Mouse (Mus musculus) C2C12 (cell line): ENCODE measurements around the gene Glis3. TPM values are rescaled to one million over a fixed set of nuclear protein-coding genes. Genes with fewer than 3 reads are reported as not detected.

Experiments
- H3K27me3 ChIP-seq: one replicate; pipeline ENCODE4 v1.6.1; 2011; ENCODE audit not compliant: control insufficient read depth, insufficient read depth, insufficient read length
- H3K36me3 ChIP-seq: one replicate; pipeline ENCODE4 v1.6.1; 2011; ENCODE audit not compliant: control insufficient read depth, insufficient read depth
- H3K4me3 ChIP-seq: one replicate; pipeline ENCODE4 v1.5.1; 2011; ENCODE audit warnings: mild to moderate bottlenecking, control low read depth; ENCODE audit not compliant: poor library complexity, insufficient read depth, severe bottlenecking
- H3K79me2 ChIP-seq: one replicate; pipeline ENCODE4 v1.6.1; 2011; ENCODE audit not compliant: control insufficient read depth, insufficient read depth
- H3K79me3 ChIP-seq: one replicate; pipeline ENCODE4 v1.6.1; 2011; ENCODE audit warnings: low read depth, control low read depth
- H3ac ChIP-seq: one replicate; pipeline ENCODE3; 2011; ENCODE audit warnings: low read depth; ENCODE audit not compliant: control insufficient read depth, insufficient read length
- CEBPB ChIP-seq: IDR thresholded peaks from one replicate; pipeline ENCODE4 v1.6.1; 2011; ENCODE audit warnings: low read depth, mild to moderate bottlenecking, control low read depth, moderate library complexity
- CTCF ChIP-seq: IDR thresholded peaks from one replicate; pipeline ENCODE4 v1.5.1; 2011; ENCODE audit not compliant: control insufficient read depth, insufficient read depth, insufficient read length
- FOSL1 ChIP-seq: IDR thresholded peaks from one replicate; pipeline ENCODE4 v1.8.0; 2011; ENCODE audit warnings: mild to moderate bottlenecking, low read length; ENCODE audit not compliant: poor library complexity, insufficient read depth, severe bottlenecking
- MAX ChIP-seq: IDR thresholded peaks from one replicate; pipeline ENCODE4 v1.6.1; 2011; ENCODE audit warnings: mild to moderate bottlenecking, control low read depth
- MYOD1 ChIP-seq: IDR thresholded peaks from one replicate; pipeline ENCODE4 v1.6.1; 2011; ENCODE audit warnings: low read depth; ENCODE audit not compliant: control insufficient read depth, insufficient read length
- MYOG ChIP-seq: IDR thresholded peaks from one replicate; pipeline ENCODE4 v1.6.1; 2011; ENCODE audit not compliant: control insufficient read depth, insufficient read length; ENCODE audit errors: extremely low read depth
- USF1 ChIP-seq: IDR thresholded peaks from one replicate; pipeline ENCODE4 v1.6.1; 2011; ENCODE audit warnings: low read depth, mild to moderate bottlenecking, control low read depth, moderate library complexity
- polyA plus RNA-seq: library from polyadenylated mRNA; unstranded; fragments of >200 nt; fragmentation: generic; extraction: Trizol; gene quantifications from one replicate; pipeline ENCODE4 v1.2.1, GENCODE M21; 2012; ENCODE audit warnings: missing spikeins

The Glis3 gene
- polyA plus RNA-seq, 1 experiment: 2.9 TPM

DNA sequence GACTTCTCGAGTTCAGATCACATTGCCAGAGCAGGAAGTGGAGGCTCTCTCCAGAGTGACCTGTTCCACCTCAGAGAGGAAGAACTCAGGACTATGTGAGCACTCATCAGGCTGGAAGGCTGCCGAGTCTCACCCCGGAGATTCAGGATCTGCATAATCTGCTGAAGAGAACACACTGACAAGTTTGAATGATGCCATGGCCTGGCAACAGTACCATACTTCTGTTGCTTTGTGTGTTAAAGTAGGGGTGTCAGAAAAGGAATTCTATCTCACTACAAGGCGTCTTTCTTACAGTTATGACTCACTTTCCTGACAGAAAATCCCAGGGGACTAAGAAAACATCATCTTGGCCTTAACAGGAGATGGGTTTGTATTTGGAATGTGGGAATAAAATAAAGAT is 388.3 kb downstream of the Glis3 start:
- no peaks in the 10 kb centered on the region for H3K79me3 ChIP-seq
- no peak overlapping the region for H3K4me3 ChIP-seq
- H3K36me3 ChIP-seq: no peaks in the 10 kb centered on the region
- H3K27me3 ChIP-seq: no peaks in the 10 kb centered on the region
- TF ChIP-seq CEBPB (no peak), MYOD1 (no peak), CTCF (no peak), MYOG (no peak), FOSL1 (peak; percentile 84), USF1 (no peak), MAX (peak; percentile 51)
- H3ac ChIP-seq: no peak overlapping the region
- no peaks in the 10 kb centered on the region for H3K79me2 ChIP-seq

DNA sequence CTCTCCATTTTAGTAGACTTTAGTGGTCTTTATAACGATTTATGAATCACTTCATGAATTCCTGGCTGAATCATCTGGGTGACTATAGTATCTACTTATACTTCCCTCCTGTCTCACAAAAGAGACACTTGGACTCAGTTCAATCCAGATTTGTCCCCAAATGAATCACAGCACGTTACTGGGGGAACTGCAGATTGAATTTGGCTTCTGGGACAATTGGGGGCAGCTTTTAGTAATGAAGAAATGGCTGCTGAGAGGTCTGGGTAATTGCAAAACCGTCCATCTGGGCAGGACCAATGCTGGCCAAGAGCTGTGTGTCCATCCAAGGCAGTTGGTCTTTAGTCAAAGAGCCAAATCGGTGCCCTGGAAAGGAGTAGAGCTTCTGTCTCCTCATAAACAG is 390.4 kb downstream of the Glis3 start:
- TF ChIP-seq CTCF: no peak
- peak; percentile 88 for TF ChIP-seq FOSL1
- TF ChIP-seq MYOD1: no peak
- TF ChIP-seq MYOG: no peak
- peak; percentile 27 for TF ChIP-seq CEBPB
- no peak for TF ChIP-seq USF1
- peak; percentile 31 for TF ChIP-seq MAX
- H3K79me2 ChIP-seq: no peaks in the 10 kb centered on the region
- no peaks in the 10 kb centered on the region for H3K79me3 ChIP-seq
- no peak overlapping the region for H3ac ChIP-seq
- H3K27me3 ChIP-seq: no peaks in the 10 kb centered on the region
- no peak overlapping the region for H3K4me3 ChIP-seq
- H3K36me3 ChIP-seq: no peaks in the 10 kb centered on the region

DNA sequence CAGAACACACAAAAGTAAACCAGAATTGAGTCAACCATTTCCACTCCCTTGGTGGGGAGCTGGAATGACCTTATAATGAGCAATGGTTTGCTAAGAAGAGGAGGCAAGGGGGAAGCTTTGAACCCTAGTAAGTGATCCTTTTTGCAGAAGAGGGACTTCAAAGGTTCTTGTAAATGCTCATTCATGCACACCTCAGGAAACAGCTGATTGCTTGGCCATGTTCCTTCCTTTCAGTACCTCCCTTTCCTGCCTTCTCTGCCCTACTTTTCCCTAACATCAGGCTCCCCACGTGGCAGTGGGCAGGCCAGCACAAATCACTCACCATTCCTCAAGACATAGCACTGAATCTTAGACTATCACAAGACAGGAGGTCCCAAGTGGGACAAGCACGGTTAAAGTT is 392.4 kb downstream of the Glis3 start:
- Histone ChIP-seq H3K79me3 (no peaks in the 10 kb centered on the region), H3K79me2 (no peaks in the 10 kb centered on the region), H3ac (no peak overlapping the region), H3K27me3 (no peaks in the 10 kb centered on the region), H3K4me3 (no peak overlapping the region), H3K36me3 (no peaks in the 10 kb centered on the region)
- no peak for TF ChIP-seq MAX
- TF ChIP-seq USF1: no peak
- TF ChIP-seq CEBPB: no peak
- TF ChIP-seq FOSL1: no peak
- TF ChIP-seq CTCF: no peak
- TF ChIP-seq MYOD1: no peak
- no peak for TF ChIP-seq MYOG

DNA sequence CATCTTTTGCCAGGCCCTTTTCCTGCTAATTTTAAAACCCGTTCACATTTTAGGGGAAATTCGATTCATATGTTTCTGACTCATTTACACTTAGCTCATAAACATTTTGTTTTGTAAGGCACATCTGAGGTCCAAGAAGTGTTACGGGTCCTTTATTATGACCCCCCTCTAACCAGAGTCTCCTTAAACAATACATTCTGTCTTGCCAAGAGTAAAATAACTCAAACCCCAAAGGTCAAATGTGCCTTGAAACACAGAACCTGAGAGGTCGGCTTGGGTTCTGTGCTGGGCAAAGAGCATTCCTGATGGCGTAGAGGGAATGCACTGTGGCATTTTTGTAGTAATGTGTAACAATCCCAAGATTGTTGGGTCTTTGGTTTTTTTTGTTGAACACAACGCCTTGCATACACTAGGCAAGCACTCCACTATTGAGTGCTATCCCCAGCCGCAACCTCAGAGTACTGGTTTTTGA is 395.7 kb downstream of the Glis3 start:
- Histone ChIP-seq H3K27me3 (no peaks in the 10 kb centered on the region), H3K4me3 (no peak overlapping the region), H3K36me3 (no peaks in the 10 kb centered on the region), H3K79me3 (no peaks in the 10 kb centered on the region), H3K79me2 (no peaks in the 10 kb centered on the region), H3ac (no peak overlapping the region)
- TF ChIP-seq MYOG: no peak
- TF ChIP-seq MYOD1: peak; percentile 4

DNA sequence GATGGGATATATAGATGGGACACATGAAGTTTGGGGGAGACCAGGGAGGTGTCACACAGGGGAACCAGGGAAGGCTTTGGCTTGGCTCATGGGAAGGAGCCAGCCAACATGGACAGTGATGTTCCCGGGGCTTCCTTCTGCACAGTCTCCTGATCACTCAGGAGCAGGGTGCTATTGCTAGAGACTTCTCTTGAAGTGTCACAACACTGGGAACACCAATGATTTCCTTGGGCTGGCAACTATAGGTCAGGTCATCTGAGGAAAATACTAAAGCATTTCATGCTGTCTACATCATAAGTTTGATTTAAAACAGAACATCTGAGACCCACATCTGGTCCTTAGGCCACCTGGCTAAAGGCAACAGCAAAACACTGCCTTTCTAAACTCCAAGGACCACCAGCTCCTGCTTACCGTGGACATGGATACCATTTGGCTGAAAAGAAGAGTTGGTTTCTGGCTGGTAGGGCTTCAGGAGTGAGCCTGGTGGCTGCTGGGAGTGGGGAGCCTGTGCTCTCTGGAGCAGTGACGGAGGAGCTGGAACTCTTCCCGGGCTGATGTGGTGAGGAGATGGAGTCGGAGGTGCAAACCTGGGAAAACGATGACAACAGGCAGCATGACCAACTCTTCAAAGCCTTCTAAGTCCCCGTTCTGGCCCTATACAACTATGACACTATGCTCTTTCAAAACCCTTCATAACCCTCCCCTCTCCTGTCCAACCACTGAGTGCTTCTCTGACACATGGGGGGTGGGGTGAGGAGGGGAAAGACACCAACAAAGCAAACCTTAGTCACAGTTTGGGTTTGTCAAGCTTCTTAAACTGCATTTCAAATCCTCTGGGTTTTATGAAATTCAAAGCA is 396.4 kb downstream of the Glis3 start:
- Histone ChIP-seq H3K27me3 (no peaks in the 10 kb centered on the region), H3K4me3 (no peak overlapping the region), H3K36me3 (no peaks in the 10 kb centered on the region), H3K79me2 (no peaks in the 10 kb centered on the region), H3K79me3 (no peaks in the 10 kb centered on the region), H3ac (no peak overlapping the region)
- TF ChIP-seq MAX (peak; percentile 58), FOSL1 (no peak)

DNA sequence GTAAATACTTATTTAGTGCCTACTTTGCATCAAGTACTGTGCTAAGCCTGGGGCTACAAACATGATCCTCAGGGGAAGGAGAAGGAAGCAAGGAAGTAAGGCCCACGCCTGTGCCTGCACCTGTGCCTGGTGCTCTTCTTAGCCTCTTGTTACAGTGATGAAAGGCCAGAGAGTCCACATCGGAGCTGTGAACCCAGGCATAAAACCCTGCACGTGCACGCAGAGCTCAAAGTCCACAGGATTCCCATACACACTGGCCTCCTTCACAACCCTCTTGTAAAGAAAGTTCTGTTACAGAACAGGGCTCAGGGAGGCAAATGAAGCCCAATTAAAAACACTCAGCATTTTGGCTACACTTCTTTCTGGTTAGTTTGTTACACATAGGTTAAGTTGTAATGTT is 398.5 kb downstream of the Glis3 start:
- no peaks in the 10 kb centered on the region for H3K79me3 ChIP-seq
- TF ChIP-seq CTCF (no peak), MYOG (no peak), MYOD1 (no peak)
- no peak overlapping the region for H3ac ChIP-seq
- no peak overlapping the region for H3K4me3 ChIP-seq
- no peaks in the 10 kb centered on the region for H3K27me3 ChIP-seq
- no peaks in the 10 kb centered on the region for H3K36me3 ChIP-seq
- H3K79me2 ChIP-seq: no peaks in the 10 kb centered on the region
